Comparison of ENCODE assay signal across 8 mouse cellular contexts in genomic region chr12:54657226-54657625, GRCm38 (mm10). TPM values are rescaled to one million over a fixed set of nuclear protein-coding genes. Genes with fewer than 3 reads are reported as not detected.
DNase-seq lines count a peak whose midpoint lies in the region; ATAC-seq and TF ChIP-seq lines count a peak whose summit lies in the region.

No protein-coding gene starts in this region.

- TF ChIP-seq CTCF in heart, adult 2 months (IDR thresholded peaks at IDR 0.05), result no peak
- no peak for TF ChIP-seq CTCF in G1E (IDR thresholded peaks at IDR 0.05; ENCODE audit: low read depth, low read length)

- H3K79me2 ChIP-seq in heart, adult 2 months (replicated peaks; ENCODE audit: control insufficient read depth, insufficient read depth, low read length), result 0 out of 2 replicates have a peak, but pooled peaks cover 4% of the 10 kb centered on the region

- no peak for TF ChIP-seq EP300 in heart, adult 2 months (IDR thresholded peaks at IDR 0.05; ENCODE audit: insufficient read depth, low read depth, low read length)

- no peak overlapping the region for H3K27ac ChIP-seq in heart, embryonic 12.5 days (ENCODE audit: poor library complexity, severe bottlenecking)
- H3K27ac ChIP-seq in heart, adult 2 months, result no peak overlapping the region
- no peak overlapping the region for H3K27ac ChIP-seq in hindbrain, embryonic 12.5 days
- H3K27ac ChIP-seq in midbrain, embryonic 10.5 days (replicated peaks), result no peak overlapping the region

- peaks cover 25% of the 10 kb centered on the region for H3K4me1 ChIP-seq in heart, embryonic 12.5 days (replicated peaks)
- peaks cover 10% of the 10 kb centered on the region for H3K4me1 ChIP-seq in heart, adult 2 months (ENCODE audit: control insufficient read depth, insufficient read depth, low read length)
- peaks cover 47% of the 10 kb centered on the region for H3K4me1 ChIP-seq in G1E (ENCODE audit: insufficient read depth, low read depth, low read length)
- peaks cover 22% of the 10 kb centered on the region for H3K4me1 ChIP-seq in hindbrain, embryonic 12.5 days
- peaks cover 26% of the 10 kb centered on the region for H3K4me1 ChIP-seq in midbrain, embryonic 10.5 days

- DNase-seq in heart, adult 2 months, result no peak
- no peak for DNase-seq in G1E (ENCODE audit: low spot score)
- no peak for DNase-seq in midbrain, embryonic 10.5 days (ENCODE audit: low spot score)
- DNase-seq in adrenal gland, adult 2 months, result no peak
- no peak for DNase-seq in lung, postnatal 25 days (ENCODE audit: low spot score)

- H3K4me2 ChIP-seq in heart, embryonic 12.5 days, result peak overlapping the region; percentile 78
- peak overlapping the region; percentile 76 for H3K4me2 ChIP-seq in hindbrain, embryonic 12.5 days (replicated peaks)

- no peaks in the 10 kb centered on the region for H3K27me3 ChIP-seq in heart, embryonic 12.5 days (replicated peaks)
- no peaks in the 10 kb centered on the region for H3K27me3 ChIP-seq in heart, adult 2 months (ENCODE audit: control insufficient read depth, insufficient read depth, low read length)
- no peaks in the 10 kb centered on the region for H3K27me3 ChIP-seq in G1E (ENCODE audit: insufficient read depth, low read length)
- H3K27me3 ChIP-seq in hindbrain, embryonic 12.5 days, result no peaks in the 10 kb centered on the region
- H3K27me3 ChIP-seq in midbrain, embryonic 10.5 days (ENCODE audit: low read depth, poor library complexity, severe bottlenecking), result no peaks in the 10 kb centered on the region

- H3K4me3 ChIP-seq in heart, embryonic 12.5 days, result peak overlapping the region; percentile 77
- no peak overlapping the region for H3K4me3 ChIP-seq in heart, adult 2 months
- H3K4me3 ChIP-seq in G1E (ENCODE audit: low read depth, low read length), result peak overlapping the region; percentile 82; the same call in 1 of the 2 replicates
- H3K4me3 ChIP-seq in hindbrain, embryonic 12.5 days, result no peak overlapping the region
- peak overlapping the region; percentile 76 for H3K4me3 ChIP-seq in midbrain, embryonic 10.5 days

- intact Hi-C loops in heart, adult 2 months (cut with DNase I), result no loop called here

- peak overlapping the region; percentile 90 for H3K9ac ChIP-seq in heart, embryonic 12.5 days
- H3K9ac ChIP-seq in heart, adult 2 months (ENCODE audit: low read depth, low read length), result no peak overlapping the region
- H3K9ac ChIP-seq in hindbrain, embryonic 12.5 days, result no peak overlapping the region

- no peaks in the 10 kb centered on the region for H3K36me3 ChIP-seq in heart, embryonic 12.5 days
- H3K36me3 ChIP-seq in heart, adult 2 months (ENCODE audit: control insufficient read depth, insufficient read depth, low read length), result peaks cover 9% of the 10 kb centered on the region
- H3K36me3 ChIP-seq in G1E (replicated peaks), result peaks cover 12% of the 10 kb centered on the region
- H3K36me3 ChIP-seq in hindbrain, embryonic 12.5 days, result no peaks in the 10 kb centered on the region
- no peaks in the 10 kb centered on the region for H3K36me3 ChIP-seq in midbrain, embryonic 10.5 days

- H3K9me3 ChIP-seq in heart, embryonic 12.5 days (replicated peaks), result no peaks in the 10 kb centered on the region
- H3K9me3 ChIP-seq in G1E (replicated peaks), result no peaks in the 10 kb centered on the region
- no peaks in the 10 kb centered on the region for H3K9me3 ChIP-seq in hindbrain, embryonic 12.5 days (replicated peaks)
- no peaks in the 10 kb centered on the region; the same call in 1 of the 2 replicates for H3K9me3 ChIP-seq in midbrain, embryonic 10.5 days (replicated peaks)

- WGBS in heart, embryonic 12.5 days, result 52% methylated on average over 2 of the region's 2 CpGs
- WGBS in heart, adult 2 months, result 51% methylated on average over 2 of the region's 2 CpGs
- WGBS in hindbrain, embryonic 12.5 days, result 67% methylated on average over 2 of the region's 2 CpGs
- 64% methylated on average over 2 of the region's 2 CpGs for WGBS in midbrain, embryonic 10.5 days

- TF ChIP-seq POLR2A in heart, adult 2 months (IDR thresholded peaks at IDR 0.05; ENCODE audit: insufficient read depth, low read depth, low read length), result no peak

- no peak for ATAC-seq in heart, embryonic 12.5 days (ENCODE audit: insufficient number of reproducible peaks, low FRiP score)
- ATAC-seq in G1E (ENCODE audit: extremely low read depth, insufficient number of reproducible peaks, low FRiP score, poor library complexity, severe bottlenecking), result no peak
- no peak for ATAC-seq in hindbrain, embryonic 12.5 days (ENCODE audit: low FRiP score)
- ATAC-seq in frontal cortex, adult (ENCODE audit: low TSS enrichment), result no peak

RNA-seq across cellular contexts. Expression of gene Sptssa, which starts 0.9 kb away (rescaled TPM):
- polyA plus RNA-seq in heart, embryonic 12.5 days (2016; fragmentation: Nextera tagmentation; extraction: Ambion mirVana), result 121 and 124 TPM in 2 replicates
- total RNA-seq in heart, adult 2 months (2021), result 10 to 100 TPM; 28.4 to 33.3 TPM
- 37.6 and 53.7 TPM in 2 replicates for polyA plus RNA-seq in heart, adult 2 months (2012; rRNA removed)
- total RNA-seq in G1E (2014; fragmentation: Nextera tagmentation) (50.6 and 51.8 TPM in 2 replicates), G1E (2017) (288 and 294 TPM in 2 replicates)
- 20.1 and 24.3 TPM in 2 replicates for polyA plus RNA-seq in G1E (2012)
- 166 and 176 TPM in 2 replicates for polyA plus RNA-seq in hindbrain, embryonic 12.5 days (2016; fragmentation: Nextera tagmentation; extraction: Ambion mirVana)
- 175 and 179 TPM in 2 replicates for polyA plus RNA-seq in midbrain, embryonic 10.5 days (2016; fragmentation: Nextera tagmentation; extraction: Ambion mirVana)
- total RNA-seq in adrenal gland, adult 2 months (2021), result 10 to 100 TPM; 54.6 to 90.1 TPM
- 119 and 138 TPM in 2 replicates for polyA plus RNA-seq in adrenal gland, adult 2 months (2012; rRNA removed)

RNA-seq across cellular contexts. Expression of gene Eapp, which starts 38.5 kb away (rescaled TPM):
- 45.4 and 49.9 TPM in 2 replicates for polyA plus RNA-seq in heart, embryonic 12.5 days (2016; fragmentation: Nextera tagmentation; extraction: Ambion mirVana)
- total RNA-seq in heart, adult 2 months (2021), result 10 to 100 TPM; 27.4 to 27.9 TPM
- polyA plus RNA-seq in heart, adult 2 months (2012; rRNA removed), result 7.9 and 10.7 TPM in 2 replicates
- total RNA-seq in G1E (2014; fragmentation: Nextera tagmentation) (53.2 and 70.6 TPM in 2 replicates), G1E (2017) (84.9 and 106 TPM in 2 replicates)
- polyA plus RNA-seq in G1E (2012), result 59.6 and 98.9 TPM in 2 replicates
- 79.8 and 85.3 TPM in 2 replicates for polyA plus RNA-seq in hindbrain, embryonic 12.5 days (2016; fragmentation: Nextera tagmentation; extraction: Ambion mirVana)
- polyA plus RNA-seq in midbrain, embryonic 10.5 days (2016; fragmentation: Nextera tagmentation; extraction: Ambion mirVana), result 71.0 and 73.0 TPM in 2 replicates
- 10 to 100 TPM; 38.5 to 43.3 TPM for total RNA-seq in adrenal gland, adult 2 months (2021)
- polyA plus RNA-seq in adrenal gland, adult 2 months (2012; rRNA removed), result 12.4 and 18.7 TPM in 2 replicates

Comparison
In these comparisons a context has a peak if more than half of its experiments do, and no peak if none do; other contexts are left out.
1. H3K4me3 ChIP-seq: peak in heart, embryonic 12.5 days (single experiment), G1E (single experiment) and midbrain, embryonic 10.5 days (single experiment); none in heart, adult 2 months (single experiment) and hindbrain, embryonic 12.5 days (single experiment).